Mouse (Mus musculus) liver, postnatal 0 days (tissue): ENCODE data around the gene Ermard. TPM values are rescaled to one million over a fixed set of nuclear protein-coding genes. Genes with fewer than 3 reads are reported as not detected.

ENCODE experiments used
- ATAC-seq: fragments of 200-750 bp; cut with Nextera tagmentation; 2 replicates; pipeline ENCODE4 v1.8.0; 2017; ENCODE audit warnings: mild to moderate bottlenecking, moderate library complexity
- DNase-seq: peaks from one replicate; pipeline ENCODE4 v3.0.0-alpha.2; 2016
- H3K27ac ChIP-seq: fragments of 300-500 bp; sonication (generic); 2 replicates; pipeline ENCODE4 v1.5.1; 2014; ENCODE audit warnings: antibody characterized with exemption, moderate library complexity, mild to moderate bottlenecking, low read depth
- H3K27me3 ChIP-seq: fragments of 300-500 bp; sonication (generic); 2 replicates; pipeline ENCODE4 v1.6.1; 2014; ENCODE audit warnings: low read length, control low read depth, mixed read lengths; ENCODE audit not compliant: insufficient read depth
- H3K36me3 ChIP-seq: fragments of 300-500 bp; sonication (generic); replicated peaks from 2 replicates; pipeline ENCODE4 v1.6.1; 2014; ENCODE audit warnings: mild to moderate bottlenecking, control low read depth, low read length, moderate library complexity, mixed read lengths; ENCODE audit not compliant: insufficient read depth
- H3K4me1 ChIP-seq: fragments of 300-500 bp; sonication (generic); 2 replicates; pipeline ENCODE4 v1.6.1; 2014; ENCODE audit warnings: antibody characterized with exemption, mild to moderate bottlenecking, control low read depth; ENCODE audit not compliant: insufficient read depth
- H3K4me2 ChIP-seq: fragments of 300-500 bp; sonication (generic); 2 replicates; pipeline ENCODE4 v1.6.1; 2014; ENCODE audit warnings: low read depth, mild to moderate bottlenecking, low read length, moderate library complexity, mixed read lengths
- H3K4me3 ChIP-seq: fragments of 300-500 bp; sonication (generic); 2 replicates; pipeline ENCODE4 v1.5.1; 2014; ENCODE audit warnings: low read depth, low read length
- H3K9ac ChIP-seq: fragments of 300-500 bp; sonication (generic); replicated peaks from 2 replicates; pipeline ENCODE4 v1.6.1; 2014; ENCODE audit warnings: mild to moderate bottlenecking, moderate library complexity
- H3K9me3 ChIP-seq: fragments of 300-500 bp; sonication (generic); 2 replicates; pipeline ENCODE4 v1.6.1; 2016; ENCODE audit warnings: mild to moderate bottlenecking, control low read depth, low read length, mixed read lengths
- CTCF ChIP-seq: sonication (generic); IDR thresholded peaks from 2 replicates; pipeline ENCODE4 v1.5.1; 2016; ENCODE audit warnings: antibody characterized with exemption, low read depth
- EP300 ChIP-seq: IDR thresholded peaks from 2 replicates; pipeline ENCODE4 v1.6.1; 2016; ENCODE audit warnings: antibody characterized with exemption, low read depth, mild to moderate bottlenecking
- WGBS: fragments of 180-500 bp; shearing (Covaris S2); extraction: QIAGEN DNeasy Blood & Tissue Kit; methylation state at CpG from one replicate; pipeline ENCODE4 v1.1.7; 2014; ENCODE audit not compliant: insufficient replicate concordance; 5-methylcytosine and 5-hydroxymethylcytosine counted together
- polyA plus RNA-seq: library from polyadenylated mRNA; unstranded; fragments of >200 nt; fragmentation: Nextera tagmentation; extraction: Ambion mirVana; gene quantifications from 2 replicates; pipeline ENCODE4 v1.2.1, GENCODE M21; 2015

The Ermard gene
- polyA plus RNA-seq, 1 experiment from 2014 or later = 27.2 TPM

- TF ChIP-seq CTCF (no peak), EP300 (no peak)
- DNase-seq (no peak), ATAC-seq (no peak)
- H3K27me3 ChIP-seq = no peaks in the 10 kb centered on the region
- no peaks in the 10 kb centered on the region for H3K9me3 ChIP-seq
- no peak overlapping the region for H3K4me3 ChIP-seq
- no peaks in the 10 kb centered on the region for H3K36me3 ChIP-seq
- no peak overlapping the region for H3K4me2 ChIP-seq
- no peak overlapping the region for H3K27ac ChIP-seq
- WGBS = 60% methylated on average over 6 of the region's 6 CpGs
- no peak overlapping the region for H3K9ac ChIP-seq
- H3K4me1 ChIP-seq = no peaks in the 10 kb centered on the region
These were observed 55.8 kb downstream of the Ermard start for GRCm38 (mm10) chr17:15096853-15097252.

- ATAC-seq (no peak), DNase-seq (no peak)
- TF ChIP-seq EP300 (no peak), CTCF (no peak)
- Histone ChIP-seq H3K9me3 (no peaks in the 10 kb centered on the region), H3K4me2 (no peak overlapping the region), H3K36me3 (no peaks in the 10 kb centered on the region), H3K27ac (no peak overlapping the region), H3K27me3 (no peaks in the 10 kb centered on the region), H3K4me1 (no peaks in the 10 kb centered on the region), H3K4me3 (no peak overlapping the region), H3K9ac (no peak overlapping the region)
- WGBS = 60% methylated on average over 1 of the region's 1 CpGs
These were observed 57.7 kb downstream of the Ermard start for GRCm38 (mm10) chr17:15098677-15099076.

- Histone ChIP-seq H3K4me1 (no peaks in the 10 kb centered on the region), H3K9ac (no peak overlapping the region), H3K27ac (no peak overlapping the region), H3K36me3 (no peaks in the 10 kb centered on the region), H3K9me3 (no peaks in the 10 kb centered on the region), H3K4me2 (no peak overlapping the region), H3K27me3 (no peaks in the 10 kb centered on the region), H3K4me3 (no peak overlapping the region)
- TF ChIP-seq CTCF = no peak
- no peak for TF ChIP-seq EP300
- WGBS = 80% methylated on average over 4 of the region's 4 CpGs
- no peak for ATAC-seq
- DNase-seq = no peak
These were observed 60.3 kb downstream of the Ermard start for GRCm38 (mm10) chr17:15101355-15101754.

GRCm38 (mm10) chr17:15107143-15107649 is 66.2 kb downstream of the Ermard start:
- ATAC-seq (no peak; the same call in none of the 2 replicates), DNase-seq (peak; percentile 26)
- Histone ChIP-seq H3K4me2 (no peak overlapping the region; the same call in 1 of the 2 replicates), H3K4me3 (no peak overlapping the region), H3K27me3 (no peaks in the 10 kb centered on the region), H3K27ac (no peak overlapping the region), H3K36me3 (no peaks in the 10 kb centered on the region), H3K9me3 (no peaks in the 10 kb centered on the region), H3K9ac (no peak overlapping the region), H3K4me1 (peaks cover 3% of the 10 kb centered on the region; the same call in 1 of the 2 replicates)
- WGBS = 50% methylated on average over 9 of the region's 9 CpGs
- TF ChIP-seq EP300 (no peak), CTCF (no peak)

- 44% methylated on average over 20 of the region's 20 CpGs for WGBS
- no peak for TF ChIP-seq CTCF
- TF ChIP-seq EP300 = no peak
- no peak for DNase-seq
- Histone ChIP-seq H3K4me1 (peaks cover 3% of the 10 kb centered on the region; the same call in 1 of the 2 replicates), H3K27ac (no peak overlapping the region), H3K36me3 (no peaks in the 10 kb centered on the region), H3K4me3 (no peak overlapping the region), H3K27me3 (no peaks in the 10 kb centered on the region), H3K4me2 (no peak overlapping the region), H3K9ac (no peak overlapping the region), H3K9me3 (no peaks in the 10 kb centered on the region)
- no peak for ATAC-seq
These were observed 67.7 kb downstream of the Ermard start for GRCm38 (mm10) chr17:15108473-15109441.

GRCm38 (mm10) chr17:15115550-15115949 is 74.5 kb downstream of the Ermard start:
- ATAC-seq (no peak), DNase-seq (no peak)
- no peak overlapping the region for H3K4me2 ChIP-seq
- H3K4me1 ChIP-seq = no peaks in the 10 kb centered on the region
- WGBS = 67% methylated on average over 3 of the region's 3 CpGs
- H3K27me3 ChIP-seq = no peaks in the 10 kb centered on the region
- TF ChIP-seq CTCF = no peak
- no peak for TF ChIP-seq EP300
- H3K36me3 ChIP-seq = no peaks in the 10 kb centered on the region
- no peak overlapping the region for H3K9ac ChIP-seq
- H3K9me3 ChIP-seq = no peaks in the 10 kb centered on the region
- H3K4me3 ChIP-seq = no peak overlapping the region
- H3K27ac ChIP-seq = no peak overlapping the region
